Mouse (Mus musculus) midbrain, embryonic 10.5 days (tissue): ENCODE measurements around the gene Gnptg. TPM values are rescaled to one million over a fixed set of nuclear protein-coding genes. Genes with fewer than 3 reads are reported as not detected.

ENCODE experiments used
- DNase-seq: peaks from one replicate; pipeline ENCODE4 v3.0.0-alpha.2; 2017; ENCODE audit warnings: low spot score
- H3K27ac ChIP-seq: fragments of 300-500 bp; sonication (generic); replicated peaks from 2 replicates; pipeline ENCODE4 v1.5.1; 2016; ENCODE audit warnings: mild to moderate bottlenecking
- H3K27me3 ChIP-seq: fragments of 300-500 bp; sonication (generic); 2 replicates; pipeline ENCODE4 v1.6.1; 2016; ENCODE audit warnings: low read depth, mild to moderate bottlenecking; ENCODE audit not compliant: poor library complexity, severe bottlenecking
- H3K36me3 ChIP-seq: fragments of 300-500 bp; sonication (generic); 2 replicates; pipeline ENCODE4 v1.6.1; 2016; ENCODE audit warnings: mild to moderate bottlenecking, moderate library complexity
- H3K4me1 ChIP-seq: fragments of 300-500 bp; sonication (generic); 2 replicates; pipeline ENCODE4 v1.6.1; 2016
- H3K4me3 ChIP-seq: fragments of 300-500 bp; sonication (generic); 2 replicates; pipeline ENCODE4 v1.5.1; 2016; ENCODE audit warnings: mild to moderate bottlenecking, moderate library complexity
- H3K9me3 ChIP-seq: fragments of 300-500 bp; sonication (generic); replicated peaks from 2 replicates; pipeline ENCODE4 v1.6.1; 2016; ENCODE audit warnings: mild to moderate bottlenecking
- WGBS: fragments of 180-500 bp; shearing (Covaris S2); methylation state at CpG from one replicate; pipeline ENCODE4 v1.1.7; 2016; 5-methylcytosine and 5-hydroxymethylcytosine counted together
- polyA plus RNA-seq: library from polyadenylated mRNA; unstranded; fragments of >200 nt; fragmentation: Nextera tagmentation; extraction: Ambion mirVana; gene quantifications from 2 replicates; pipeline ENCODE4 v1.2.1, GENCODE M21; 2016

The Gnptg gene
- 67.0 and 75.3 TPM in 2 replicates for polyA plus RNA-seq

- whole genome bisulfite sequencing, result under 1% methylated on average over 80 of the region's 80 CpGs
- Histone ChIP-seq H3K36me3 (peaks cover 62% of the 10 kb centered on the region), H3K4me1 (peaks cover 23% of the 10 kb centered on the region), H3K9me3 (no peaks in the 10 kb centered on the region), H3K27ac (peak within 1 kb of the TSS; percentile 91), H3K27me3 (no peaks in the 10 kb centered on the region), H3K4me3 (peak within 1 kb of the TSS; percentile 99)
- peak; percentile 88 for DNase-seq
These were observed at the start of gene Gnptg, which contains the start of gene Tsr3 for GRCm38 (mm10) chr17:25239695-25240636. Gene Gnptg (minus strand): TSS chr17:25240124. Gene Tsr3 (plus strand): TSS chr17:25240170.

GRCm38 (mm10) chr17:25288842-25289241, 48.9 kb upstream of the Gnptg start:
- Histone ChIP-seq H3K4me1 (no peaks in the 10 kb centered on the region), H3K36me3 (no peaks in the 10 kb centered on the region), H3K27ac (no peak overlapping the region), H3K9me3 (no peaks in the 10 kb centered on the region), H3K27me3 (no peaks in the 10 kb centered on the region), H3K4me3 (no peak overlapping the region)
- peak; percentile 44 for DNase-seq
- WGBS, result 29% methylated on average over 4 of the region's 4 CpGs

- peak; percentile 61 for DNase-seq
- H3K27me3 ChIP-seq, result no peaks in the 10 kb centered on the region
- no peak overlapping the region for H3K4me3 ChIP-seq
- WGBS, result 17% methylated on average over 3 of the region's 3 CpGs
- H3K36me3 ChIP-seq, result no peaks in the 10 kb centered on the region
- no peaks in the 10 kb centered on the region for H3K4me1 ChIP-seq
- no peak overlapping the region for H3K27ac ChIP-seq
- no peaks in the 10 kb centered on the region for H3K9me3 ChIP-seq
These were observed 45.1 kb upstream of the Gnptg start for GRCm38 (mm10) chr17:25285033-25285432.

GRCm38 (mm10) chr17:25282133-25282532, 42.2 kb upstream of the Gnptg start:
- 45% methylated on average over 11 of the region's 11 CpGs for WGBS
- Histone ChIP-seq H3K36me3 (no peaks in the 10 kb centered on the region), H3K27ac (no peak overlapping the region), H3K4me3 (no peak overlapping the region), H3K27me3 (no peaks in the 10 kb centered on the region), H3K9me3 (no peaks in the 10 kb centered on the region), H3K4me1 (no peaks in the 10 kb centered on the region)
- no peak for DNase-seq

- Histone ChIP-seq H3K4me1 (peaks cover 23% of the 10 kb centered on the region), H3K36me3 (peaks cover 12% of the 10 kb centered on the region), H3K4me3 (no peak overlapping the region), H3K27ac (no peak overlapping the region), H3K27me3 (no peaks in the 10 kb centered on the region), H3K9me3 (no peaks in the 10 kb centered on the region)
- DNase-seq, result no peak
- WGBS, result 94% methylated on average over 3 of the region's 3 CpGs
These were observed 35.9 kb upstream of the Gnptg start for GRCm38 (mm10) chr17:25275833-25276232.

GRCm38 (mm10) chr17:25274571-25275346, 34.8 kb upstream of the Gnptg start, which contains the start of gene Ube2i:
Gene Ube2i (minus strand): TSS chr17:25274622.
- no peaks in the 10 kb centered on the region for H3K9me3 ChIP-seq
- peak within 1 kb of the TSS; percentile 99 for H3K27ac ChIP-seq
- H3K4me3 ChIP-seq, result peak within 1 kb of the TSS; percentile 99
- H3K4me1 ChIP-seq, result peaks cover 32% of the 10 kb centered on the region
- 85% methylated on average over 9 of the region's 9 CpGs for WGBS
- peaks cover 23% of the 10 kb centered on the region for H3K36me3 ChIP-seq
- H3K27me3 ChIP-seq, result no peaks in the 10 kb centered on the region
- DNase-seq, result no peak

GRCm38 (mm10) chr17:25273706-25274501, 34.0 kb upstream of the Gnptg start:
- DNase-seq, result peak; percentile 95
- peaks cover 41% of the 10 kb centered on the region for H3K4me1 ChIP-seq
- no peaks in the 10 kb centered on the region for H3K9me3 ChIP-seq
- under 1% methylated on average over 44 of the region's 45 CpGs for WGBS
- peaks cover 31% of the 10 kb centered on the region for H3K36me3 ChIP-seq
- peak overlapping the region; percentile 99 for H3K27ac ChIP-seq
- no peaks in the 10 kb centered on the region for H3K27me3 ChIP-seq
- H3K4me3 ChIP-seq, result peak overlapping the region; percentile 99

- peak; percentile 92 for DNase-seq
- under 1% methylated on average over 92 of the region's 92 CpGs for WGBS
- Histone ChIP-seq H3K4me3 (peak overlapping the region; percentile 99), H3K4me1 (peaks cover 41% of the 10 kb centered on the region), H3K27ac (peak overlapping the region; percentile 99), H3K9me3 (no peaks in the 10 kb centered on the region), H3K36me3 (peaks cover 39% of the 10 kb centered on the region), H3K27me3 (no peaks in the 10 kb centered on the region)
These were observed 33.2 kb upstream of the Gnptg start for GRCm38 (mm10) chr17:25272951-25273705.

- Histone ChIP-seq H3K4me1 (peaks cover 41% of the 10 kb centered on the region), H3K36me3 (peaks cover 47% of the 10 kb centered on the region), H3K4me3 (peak overlapping the region; percentile 99), H3K9me3 (no peaks in the 10 kb centered on the region), H3K27me3 (no peaks in the 10 kb centered on the region), H3K27ac (peak overlapping the region; percentile 99)
- no peak for DNase-seq
- WGBS, result 1% methylated on average over 10 of the region's 10 CpGs
These were observed 32.4 kb upstream of the Gnptg start for GRCm38 (mm10) chr17:25272326-25272725.

- peak overlapping the region; percentile 99 for H3K4me3 ChIP-seq
- H3K4me1 ChIP-seq, result peaks cover 41% of the 10 kb centered on the region
- no peak overlapping the region for H3K27ac ChIP-seq
- no peaks in the 10 kb centered on the region for H3K27me3 ChIP-seq
- no peaks in the 10 kb centered on the region for H3K9me3 ChIP-seq
- 87% methylated on average over 2 of the region's 2 CpGs for WGBS
- DNase-seq, result no peak
- peaks cover 62% of the 10 kb centered on the region for H3K36me3 ChIP-seq
These were observed 30.9 kb upstream of the Gnptg start for GRCm38 (mm10) chr17:25270795-25271335.

GRCm38 (mm10) chr17:25264453-25264852, 24.5 kb upstream of the Gnptg start:
- H3K4me3 ChIP-seq, result no peak overlapping the region
- H3K27me3 ChIP-seq, result no peaks in the 10 kb centered on the region
- H3K9me3 ChIP-seq, result no peaks in the 10 kb centered on the region
- H3K27ac ChIP-seq, result no peak overlapping the region
- peaks cover 86% of the 10 kb centered on the region for H3K36me3 ChIP-seq
- peaks cover 6% of the 10 kb centered on the region for H3K4me1 ChIP-seq
- no peak for DNase-seq
- WGBS, result 82% methylated on average over 3 of the region's 3 CpGs
